Mouse (Mus musculus) E14TG2a.4 (cell line): Measurements from ENCODE around the gene Vmn1r43.

Experiments used
- CTCF ChIP-seq: conservative IDR thresholded peaks from 2 replicates; pipeline ENCODE4 v1.5.1; 2014; ENCODE audit warnings: low read length
- NANOG ChIP-seq: IDR thresholded peaks from 2 replicates; pipeline ENCODE4 v1.6.1; 2014; ENCODE audit warnings: borderline replicate concordance, low read length, mixed read lengths
- POU5F1 ChIP-seq: IDR thresholded peaks from 2 replicates; pipeline ENCODE4 v1.6.1; 2014; ENCODE audit warnings: low read length, borderline replicate concordance

- TF ChIP-seq CTCF (no peak), NANOG (no peak), POU5F1 (no peak)
Measured at GRCm38 (mm10) chr6:89867276-89867675, 8.9 kb downstream of the Vmn1r43 start.
